Mouse (Mus musculus) limb, embryonic 14.5 days (tissue): ENCODE results near the gene Hes1. TPM values are rescaled to one million over a fixed set of nuclear protein-coding genes. Genes with fewer than 3 reads are reported as not detected.

Source experiments
- ATAC-seq: fragments of 200-750 bp; cut with Nextera tagmentation; 2 replicates; pipeline ENCODE4 v1.8.0; 2017; ENCODE audit warnings: low read depth, moderate number of reproducible peaks, moderate TSS enrichment; ENCODE audit not compliant: low FRiP score
- DNase-seq: peaks from one replicate; pipeline ENCODE4 v3.0.0-alpha.2; 2015; ENCODE audit warnings: low spot score
- H3K27ac ChIP-seq: fragments of 300-500 bp; sonication (generic); replicated peaks from 2 replicates; pipeline ENCODE4 v1.5.1; 2014; ENCODE audit warnings: low read depth, mild to moderate bottlenecking, low read length, moderate library complexity, mixed read lengths
- H3K27me3 ChIP-seq: fragments of 300-500 bp; sonication (generic); 2 replicates; pipeline ENCODE4 v1.6.1; 2014; ENCODE audit warnings: low read length, mixed read lengths; ENCODE audit not compliant: control insufficient read depth, insufficient read depth
- H3K36me3 ChIP-seq: fragments of 300-500 bp; sonication (generic); 2 replicates; pipeline ENCODE4 v1.6.1; 2014; ENCODE audit warnings: mild to moderate bottlenecking, low read length, moderate library complexity, mixed read lengths; ENCODE audit not compliant: control insufficient read depth, insufficient read depth
- H3K4me1 ChIP-seq: fragments of 300-500 bp; sonication (generic); 2 replicates; pipeline ENCODE4 v1.6.1; 2014; ENCODE audit warnings: antibody characterized with exemption, low read length, mixed read lengths; ENCODE audit not compliant: control insufficient read depth, insufficient read depth
- H3K4me2 ChIP-seq: fragments of 300-500 bp; sonication (generic); replicated peaks from 2 replicates; pipeline ENCODE4 v1.6.1; 2014; ENCODE audit warnings: low read depth, mild to moderate bottlenecking, low read length, moderate library complexity; ENCODE audit not compliant: severe bottlenecking
- H3K4me3 ChIP-seq: fragments of 300-500 bp; sonication (generic); replicated peaks from 2 replicates; pipeline ENCODE4 v1.5.1; 2014; ENCODE audit warnings: low read length
- H3K9ac ChIP-seq: fragments of 300-500 bp; sonication (generic); 2 replicates; pipeline ENCODE4 v1.6.1; 2014; ENCODE audit warnings: mild to moderate bottlenecking, low read depth, low read length, moderate library complexity; ENCODE audit not compliant: severe bottlenecking
- H3K9me3 ChIP-seq: fragments of 300-500 bp; sonication (generic); 2 replicates; pipeline ENCODE4 v1.6.1; 2016; ENCODE audit warnings: low read length; ENCODE audit not compliant: control insufficient read depth
- POLR2A ChIP-seq: fragments of 200-500 bp; IDR thresholded peaks from 2 replicates; pipeline ENCODE4 v1.8.0; 2012; ENCODE audit warnings: inconsistent platforms, mild to moderate bottlenecking, moderate library complexity, borderline replicate concordance; ENCODE audit not compliant: insufficient read depth, insufficient read length; ENCODE audit errors: extremely low read depth
- WGBS: fragments of 180-500 bp; shearing (Covaris S2); extraction: QIAGEN DNeasy Blood & Tissue Kit; methylation state at CpG from one replicate; pipeline ENCODE4 v1.1.7; 2014; 5-methylcytosine and 5-hydroxymethylcytosine counted together
- polyA plus RNA-seq, 2 experiments: library from polyadenylated mRNA; depleted of rRNA in 1 of 2; stranded (reverse) in 1 of 2; unstranded in 1 of 2; fragments of >200 nt; fragmentation: Nextera tagmentation in 1 of 2; extraction: Ambion mirVana in 1 of 2; gene quantifications; 2 replicates each; pipeline versions ENCODE4 v1.2.1 to v1.2.3; 2012 to 2014

Hes1 gene
- polyA plus RNA-seq, 2 experiments: 71.9 to 143 TPM

DNA sequence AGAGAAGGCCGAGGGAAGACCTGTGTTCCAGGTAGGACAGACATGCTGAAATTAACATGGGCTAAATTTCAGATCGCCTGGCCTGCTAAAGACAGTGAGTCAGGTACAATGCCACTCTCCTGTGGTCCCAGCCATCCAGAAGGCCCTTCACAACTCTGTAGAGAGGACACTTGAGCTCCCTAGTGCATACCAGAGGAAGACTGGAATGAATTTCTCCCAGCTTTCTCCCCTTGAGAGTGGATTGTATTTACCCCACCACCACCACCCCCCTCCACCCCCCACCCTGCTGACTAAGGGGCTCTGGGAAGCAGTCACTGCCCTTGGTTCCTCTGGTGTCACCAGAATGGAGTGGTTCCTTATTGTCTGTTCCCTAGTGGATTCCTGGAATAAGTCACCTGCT, 24.3 kb upstream of the Hes1 start:
- Histone ChIP-seq H3K9me3 (no peaks in the 10 kb centered on the region), H3K27ac (no peak overlapping the region), H3K27me3 (no peaks in the 10 kb centered on the region), H3K4me2 (no peak overlapping the region), H3K9ac (no peak overlapping the region), H3K4me3 (no peak overlapping the region), H3K4me1 (peaks cover 16% of the 10 kb centered on the region), H3K36me3 (no peaks in the 10 kb centered on the region)
- DNase-seq (no peak), ATAC-seq (no peak)
- 70% methylated on average over 2 of the region's 2 CpGs for WGBS
- TF ChIP-seq POLR2A: no peak

DNA sequence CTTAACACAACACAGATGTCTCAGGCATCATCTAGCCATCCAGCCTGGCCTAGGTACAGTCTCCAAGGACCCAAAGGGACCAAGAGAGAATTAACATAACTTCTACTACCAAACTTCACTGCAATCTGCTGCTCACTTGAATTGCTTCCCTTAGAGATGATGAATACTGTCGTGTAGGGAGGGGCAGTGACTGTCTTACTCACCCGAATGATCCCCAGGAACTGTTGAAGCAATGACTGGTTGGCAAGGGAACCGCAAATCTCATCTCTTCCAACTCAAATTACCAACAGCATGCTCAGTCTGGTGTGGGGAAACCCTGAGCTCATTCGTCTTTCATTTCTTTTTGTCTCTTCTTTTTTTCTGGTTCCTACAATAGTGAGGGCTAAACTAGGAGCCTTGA, 21.3 kb upstream of the Hes1 start:
- Histone ChIP-seq H3K9me3 (no peaks in the 10 kb centered on the region), H3K27me3 (no peaks in the 10 kb centered on the region), H3K9ac (no peak overlapping the region), H3K4me3 (no peak overlapping the region), H3K36me3 (no peaks in the 10 kb centered on the region), H3K4me1 (peaks cover 13% of the 10 kb centered on the region), H3K27ac (no peak overlapping the region), H3K4me2 (no peak overlapping the region)
- 67% methylated on average over 4 of the region's 4 CpGs for WGBS
- ATAC-seq (no peak), DNase-seq (no peak)
- TF ChIP-seq POLR2A: no peak

- no peaks in the 10 kb centered on the region for H3K4me1 ChIP-seq
- H3K27ac ChIP-seq: no peak overlapping the region
- 37% methylated on average over 5 of the region's 5 CpGs for WGBS
- H3K9me3 ChIP-seq: 0 out of 2 replicates have a peak, but pooled peaks cover 4% of the 10 kb centered on the region
- TF ChIP-seq POLR2A: no peak
- H3K4me3 ChIP-seq: no peak overlapping the region
- no peaks in the 10 kb centered on the region for H3K36me3 ChIP-seq
- no peak overlapping the region; the same call in 1 of the 2 replicates for H3K9ac ChIP-seq
- no peak overlapping the region for H3K4me2 ChIP-seq
- ATAC-seq: no peak
- no peak for DNase-seq
- no peaks in the 10 kb centered on the region for H3K27me3 ChIP-seq
These were observed 18.6 kb upstream of the Hes1 start for GRCm38 (mm10) chr16:30045615-30046014.

DNA sequence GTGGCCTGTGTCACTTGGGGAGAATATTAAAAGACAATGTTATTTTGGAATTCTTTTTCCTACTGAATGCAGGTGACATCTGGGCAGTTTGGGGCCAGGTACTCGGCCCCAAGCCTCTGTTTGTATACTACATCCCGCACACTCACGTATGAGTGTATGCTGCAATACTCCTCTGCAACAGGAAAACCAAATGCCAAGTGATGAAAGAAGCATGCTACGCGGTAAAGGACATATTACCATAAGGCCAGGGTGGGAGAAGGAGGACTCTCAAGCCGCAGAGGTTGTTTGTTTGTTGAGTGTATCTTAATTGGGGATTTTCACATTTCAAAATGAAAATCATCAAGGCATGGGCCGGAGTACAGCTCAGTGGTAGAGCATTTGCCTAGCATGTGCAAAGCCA, 17.2 kb upstream of the Hes1 start:
- Histone ChIP-seq H3K36me3 (no peaks in the 10 kb centered on the region), H3K4me2 (no peak overlapping the region), H3K9me3 (0 out of 2 replicates have a peak, but pooled peaks cover 4% of the 10 kb centered on the region), H3K27ac (no peak overlapping the region), H3K9ac (no peak overlapping the region), H3K4me3 (no peak overlapping the region), H3K27me3 (no peaks in the 10 kb centered on the region), H3K4me1 (no peaks in the 10 kb centered on the region)
- no peak for TF ChIP-seq POLR2A
- ATAC-seq (no peak), DNase-seq (no peak)
- WGBS: 92% methylated on average over 7 of the region's 7 CpGs

GRCm38 (mm10) chr16:30047421-30047831, 16.8 kb upstream of the Hes1 start:
- H3K4me3 ChIP-seq: no peak overlapping the region
- DNase-seq (no peak), ATAC-seq (no peak)
- H3K9me3 ChIP-seq: 0 out of 2 replicates have a peak, but pooled peaks cover 4% of the 10 kb centered on the region
- WGBS: 51% methylated on average over 11 of the region's 11 CpGs
- H3K36me3 ChIP-seq: no peaks in the 10 kb centered on the region
- no peak overlapping the region for H3K27ac ChIP-seq
- TF ChIP-seq POLR2A: no peak
- no peaks in the 10 kb centered on the region for H3K4me1 ChIP-seq
- no peaks in the 10 kb centered on the region for H3K27me3 ChIP-seq
- no peak overlapping the region for H3K4me2 ChIP-seq
- H3K9ac ChIP-seq: no peak overlapping the region

DNA sequence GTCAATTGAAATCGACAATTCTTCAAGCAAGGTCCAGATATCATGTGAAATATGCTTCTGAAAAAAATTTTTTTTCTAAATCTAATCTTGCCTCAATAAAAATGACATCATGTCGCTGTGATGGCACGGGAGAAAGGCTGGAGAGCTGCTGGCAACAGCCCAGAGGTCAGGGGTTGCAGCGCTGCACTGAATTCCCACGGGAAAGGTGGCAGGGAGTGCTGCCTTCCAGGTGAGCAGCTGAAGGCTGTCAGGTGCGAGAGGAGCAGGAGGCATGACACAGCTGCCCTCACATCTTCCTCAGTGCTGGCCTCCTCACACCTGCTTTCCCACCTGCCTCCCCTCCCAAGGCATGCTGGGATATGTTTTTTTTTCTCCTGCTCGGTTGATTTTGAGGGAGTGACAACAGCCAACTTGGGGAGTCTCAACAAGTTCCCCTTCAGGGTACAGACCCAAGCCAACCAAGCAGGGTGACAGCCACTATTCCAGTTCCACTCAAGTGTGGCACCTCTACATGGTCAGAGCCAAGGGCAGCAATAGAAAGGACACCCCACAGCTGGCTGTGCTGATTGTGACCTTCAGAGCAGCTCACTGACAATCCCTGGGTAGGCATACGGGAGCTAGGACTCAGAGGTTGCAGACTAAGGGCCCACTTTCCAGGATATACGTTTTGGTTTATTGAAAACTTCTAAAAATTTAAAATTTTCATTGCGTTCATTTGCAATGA, 13.3 kb upstream of the Hes1 start:
- DNase-seq (no peak), ATAC-seq (no peak)
- Histone ChIP-seq H3K36me3 (no peaks in the 10 kb centered on the region), H3K27ac (no peak overlapping the region), H3K4me3 (no peak overlapping the region), H3K9ac (no peak overlapping the region), H3K9me3 (0 out of 2 replicates have a peak, but pooled peaks cover 4% of the 10 kb centered on the region), H3K27me3 (no peaks in the 10 kb centered on the region), H3K4me1 (no peaks in the 10 kb centered on the region), H3K4me2 (no peak overlapping the region)
- WGBS: 62% methylated on average over 10 of the region's 10 CpGs
- TF ChIP-seq POLR2A: no peak
